Mouse (Mus musculus) spleen, postnatal 14 days (tissue): Measurements from ENCODE around the gene Tbc1d22a.
"Not testable (repeated sequence)": the region's sequence is repeated elsewhere in the genome, so short reads cannot be mapped to it uniquely, and the experiment has no call there.

Experiments
- DNase-seq, 2 experiments: peaks; one replicate each; pipeline ENCODE4 v3.0.0; 2021 to 2022; ENCODE audit warnings: low spot score in 2 of 2

Tbc1d22a gene

DNA sequence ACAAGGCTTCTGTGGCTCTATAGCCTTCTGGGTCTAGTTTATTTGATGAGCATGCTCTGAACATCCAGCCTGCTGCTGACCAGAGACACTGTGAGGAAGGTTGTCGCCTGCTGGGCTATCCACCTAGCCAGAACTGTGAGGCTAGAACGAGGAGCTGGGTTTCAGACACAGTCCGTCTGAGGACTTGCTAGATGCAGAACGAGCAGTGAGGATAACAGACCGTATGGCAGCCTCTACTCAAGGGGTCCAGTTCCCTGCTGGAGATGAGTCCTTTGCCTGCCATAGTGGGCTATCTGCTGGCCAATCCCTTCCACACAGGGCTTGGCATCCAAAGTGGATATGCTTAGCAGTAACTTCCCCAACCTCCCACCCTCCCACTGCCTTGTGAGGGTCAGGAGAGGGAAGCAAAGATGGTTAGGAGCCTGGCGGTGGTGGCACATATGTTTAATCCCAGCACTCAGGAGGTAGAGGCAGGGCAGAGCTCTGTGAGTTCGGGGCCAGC, 10.9 kb upstream of the Tbc1d22a start:
- DNase-seq: no peak

- no peak for DNase-seq
Observed at GRCm38 (mm10) chr15:86203942-86204561, 10.2 kb upstream of the Tbc1d22a start.

DNA sequence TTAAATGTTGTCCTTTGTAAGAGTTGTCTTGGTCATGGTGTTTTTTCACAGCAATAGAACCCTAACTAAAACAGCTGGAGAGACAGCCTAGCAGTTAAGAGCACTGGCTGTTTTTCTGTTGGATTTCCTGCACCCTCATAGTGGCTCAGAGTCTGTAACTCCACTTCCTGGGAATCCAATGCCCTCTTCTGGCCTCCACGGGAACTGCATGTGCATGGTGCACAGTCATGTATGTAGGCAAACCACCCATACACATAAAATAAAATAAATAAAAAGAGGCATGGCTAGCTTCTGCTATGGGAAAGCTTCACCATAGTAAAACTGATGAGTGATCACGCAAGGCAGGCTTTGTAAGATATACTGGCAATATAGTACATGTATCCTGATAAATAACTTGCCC, 9.0 kb upstream of the Tbc1d22a start:
- DNase-seq: peak; percentile 57 to 77

DNA sequence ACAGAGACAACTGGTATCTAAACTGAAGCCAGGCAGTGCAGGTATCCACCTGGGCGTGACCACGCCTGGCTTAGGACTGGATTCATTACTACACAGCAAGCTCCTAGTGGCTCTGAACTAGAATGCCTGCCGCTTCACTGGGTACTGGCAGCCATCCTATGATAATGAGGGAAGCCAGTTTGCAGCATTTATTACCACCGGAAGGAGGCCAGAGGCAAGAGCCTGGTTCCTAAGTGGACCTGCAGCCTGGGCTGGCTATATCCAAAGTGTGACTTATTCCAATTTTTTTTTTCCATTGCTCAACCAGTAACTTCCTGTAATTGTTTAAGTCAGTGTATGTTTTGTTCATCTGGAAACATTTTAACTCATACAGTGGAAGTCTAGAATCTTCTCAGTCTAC, 7.9 kb upstream of the Tbc1d22a start:
- no peak for DNase-seq

DNA sequence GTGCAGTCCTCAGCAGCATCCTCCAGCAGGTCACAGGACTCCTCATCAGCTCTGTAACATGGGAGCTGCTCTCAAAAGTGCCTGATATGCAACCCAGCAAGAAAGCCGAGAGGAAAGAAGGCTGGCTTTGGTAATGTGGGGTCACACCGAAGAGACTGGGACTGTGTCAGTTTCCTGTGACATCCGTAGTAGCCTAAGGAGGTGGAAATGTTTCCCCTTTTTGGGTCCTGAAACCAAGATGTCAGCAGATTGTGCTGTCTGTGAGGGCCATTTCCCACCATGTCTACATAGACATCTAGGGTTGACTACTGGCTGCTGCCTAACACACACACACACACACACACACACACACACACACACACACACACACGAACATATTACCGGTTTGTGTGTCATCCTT, 2.1 kb upstream of the Tbc1d22a start:
- not testable (repeated sequence) for DNase-seq

DNA sequence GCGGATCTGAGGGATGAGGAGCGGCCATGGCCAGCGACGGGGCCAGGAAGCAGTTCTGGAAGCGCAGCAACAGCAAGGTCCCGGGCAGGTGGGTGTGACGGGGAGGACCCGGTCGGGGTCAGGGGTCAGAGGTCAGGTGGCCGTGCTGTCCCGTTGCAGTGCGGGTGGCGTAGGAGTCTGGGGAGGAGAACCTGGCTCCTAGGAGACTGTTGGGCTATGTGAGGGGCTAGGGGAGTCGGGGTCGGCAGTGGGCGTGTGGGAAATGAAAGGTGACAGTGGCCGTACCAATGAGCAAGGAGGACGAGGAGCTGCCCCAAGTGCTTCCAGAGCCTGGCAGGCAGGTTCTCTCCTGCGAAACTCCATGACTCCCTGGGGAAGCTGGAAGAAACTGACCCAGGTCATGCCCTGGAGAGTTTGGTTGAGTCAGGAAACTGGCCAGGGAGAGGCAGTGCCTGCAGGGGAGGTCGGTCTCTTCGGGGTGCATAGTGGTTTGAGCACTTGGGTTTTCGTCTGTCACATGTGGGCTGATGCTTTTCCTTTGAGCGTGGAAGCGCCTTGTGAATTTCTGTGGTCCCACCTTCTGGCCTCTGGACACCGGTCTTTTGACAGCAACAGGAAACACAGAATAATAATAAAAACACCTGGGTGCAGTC, 416 bp downstream of the Tbc1d22a start:
- DNase-seq: no peak

GRCm38 (mm10) chr15:86216641-86217040, 2.4 kb downstream of the Tbc1d22a start:
- DNase-seq: not testable (repeated sequence)

DNA sequence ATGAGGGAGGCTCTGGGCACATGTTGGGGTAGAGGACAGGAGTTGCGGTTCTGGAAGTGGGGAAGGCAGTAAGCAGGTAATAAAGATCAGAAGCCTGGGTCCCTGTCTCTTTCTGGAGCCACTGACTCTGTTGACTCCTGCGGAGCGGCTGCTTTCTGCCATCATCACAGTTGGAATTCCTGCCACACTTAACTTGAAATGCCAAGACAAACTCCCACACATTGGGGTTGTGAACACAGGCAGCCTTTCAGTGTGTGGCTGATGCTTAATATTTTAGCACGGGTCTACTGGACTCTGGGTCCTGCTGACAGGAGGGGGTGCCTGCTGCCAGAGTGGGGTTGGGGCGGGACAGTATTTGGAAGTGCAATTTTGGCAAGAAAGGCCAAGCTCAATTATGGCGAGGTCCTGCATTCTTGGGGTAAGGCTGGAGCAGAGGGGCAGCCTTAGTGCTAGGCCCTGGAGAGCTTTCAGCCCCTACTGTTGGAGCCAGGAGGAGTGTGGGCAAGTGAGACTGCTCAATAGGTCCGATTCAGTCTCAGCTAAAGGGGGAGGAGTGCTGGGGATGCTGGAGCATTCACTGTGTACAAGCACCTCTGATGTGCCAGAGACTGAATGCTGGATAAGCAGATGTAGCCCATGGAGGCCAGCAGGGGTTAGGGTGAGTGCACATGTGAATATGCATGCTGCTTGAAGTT, 5.4 kb downstream of the Tbc1d22a start:
- no peak for DNase-seq

DNA sequence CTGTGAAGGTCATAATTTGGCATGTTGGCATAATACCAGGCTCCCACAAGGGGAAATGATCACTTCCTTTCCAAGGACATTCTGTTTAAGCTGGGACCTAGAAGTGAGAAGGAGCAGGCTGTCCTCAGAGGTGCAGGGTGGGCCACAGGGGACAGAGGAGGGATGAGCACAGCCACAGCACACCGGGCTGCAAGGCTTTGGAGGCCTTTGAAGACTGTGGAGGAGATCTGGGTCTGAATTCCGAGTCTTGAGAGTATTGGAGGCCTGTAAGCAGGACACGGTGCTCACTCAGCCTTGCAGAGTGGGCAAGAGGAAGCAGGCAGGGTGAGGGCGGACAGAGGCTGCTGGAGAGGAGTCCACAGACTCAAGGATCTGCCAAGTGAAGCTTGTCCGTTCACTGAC, 6.0 kb downstream of the Tbc1d22a start:
- DNase-seq: no peak

- DNase-seq: no peak
Observed at GRCm38 (mm10) chr15:86220715-86221114, 6.5 kb downstream of the Tbc1d22a start.

- no peak for DNase-seq
Observed at GRCm38 (mm10) chr15:86221369-86221768, 7.1 kb downstream of the Tbc1d22a start.

DNA sequence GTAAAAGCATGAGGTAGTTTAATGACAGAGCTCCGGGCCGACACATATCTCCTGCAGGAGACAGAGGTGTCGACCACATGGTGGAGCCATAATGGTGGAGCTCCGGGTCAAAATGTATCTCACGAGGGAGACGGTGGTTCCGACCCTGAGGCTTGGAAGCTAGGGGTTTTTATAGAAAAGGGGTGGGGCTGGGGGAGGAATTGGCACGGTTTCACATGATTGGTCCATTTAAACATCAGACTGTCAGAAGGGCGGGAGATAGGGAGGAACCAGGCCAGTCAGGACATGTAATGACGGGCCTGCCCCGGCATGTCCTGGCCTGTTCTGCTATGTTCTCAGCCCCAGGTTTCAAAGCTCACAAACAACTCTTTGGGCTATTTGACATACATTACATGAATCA, 7.6 kb downstream of the Tbc1d22a start:
- not testable (repeated sequence) for DNase-seq

GRCm38 (mm10) chr15:86224972-86225551, 10.8 kb downstream of the Tbc1d22a start:
- no peak for DNase-seq

DNA sequence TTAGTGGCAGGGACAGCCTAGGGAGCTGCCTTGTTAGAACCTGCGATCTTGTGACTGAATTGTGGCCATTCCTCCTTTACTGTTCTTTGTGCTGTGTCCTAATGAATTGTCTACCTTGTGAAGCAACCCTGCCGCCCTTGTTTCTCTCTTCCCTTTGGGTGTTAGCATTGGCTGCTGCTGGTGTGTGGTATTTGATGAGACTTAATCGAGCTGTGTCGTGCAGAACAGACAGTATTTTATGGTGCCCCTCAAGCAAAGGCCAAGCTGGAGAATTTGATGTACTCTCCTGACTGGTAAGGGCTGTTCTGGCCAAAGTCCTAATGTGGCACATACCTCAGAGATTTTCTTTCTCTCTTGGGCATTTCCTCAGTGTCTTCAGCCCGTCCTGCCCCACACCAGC, 12.0 kb downstream of the Tbc1d22a start:
- DNase-seq: no peak

DNA sequence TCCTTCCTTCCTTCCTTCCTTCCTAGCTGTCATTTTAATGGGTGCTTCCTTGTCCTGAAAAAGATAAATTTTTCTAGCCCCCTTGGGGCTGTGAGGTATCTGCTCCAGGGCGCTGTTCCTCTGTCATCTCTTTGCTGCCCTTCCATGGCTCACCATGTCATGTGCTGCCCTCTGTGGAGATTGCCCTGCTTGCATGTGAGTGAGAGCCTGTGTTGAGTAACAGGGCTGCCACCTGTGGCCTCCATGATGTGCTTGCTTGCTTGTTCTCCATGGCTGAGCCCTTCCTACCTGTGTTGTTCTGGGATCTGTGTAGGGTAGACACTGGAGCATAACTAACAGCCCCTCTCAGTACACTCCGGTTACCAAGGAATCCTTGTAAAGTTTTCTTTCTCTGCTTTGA, 12.7 kb downstream of the Tbc1d22a start:
- DNase-seq: no peak

DNA sequence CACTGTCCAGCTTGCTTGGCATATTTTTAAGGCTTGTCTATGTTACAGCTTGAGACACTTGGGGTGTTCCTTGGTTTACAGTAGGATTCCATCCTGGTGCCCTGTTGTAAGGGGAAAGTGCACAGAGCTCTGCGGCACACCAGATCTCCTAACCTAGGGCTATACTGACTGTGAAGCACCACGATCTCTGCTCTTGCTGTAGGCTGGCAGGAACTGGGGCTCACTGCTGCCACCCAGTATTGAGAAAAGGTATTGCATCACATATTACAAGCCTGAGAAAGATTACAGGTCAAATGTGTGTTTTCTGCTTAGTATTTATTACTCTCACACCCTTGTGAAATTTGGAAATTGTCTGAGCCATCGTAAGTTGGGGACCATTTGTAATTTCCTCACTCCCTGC, 13.9 kb downstream of the Tbc1d22a start:
- DNase-seq: peak in 1 of 2 experiments; percentile 43

DNA sequence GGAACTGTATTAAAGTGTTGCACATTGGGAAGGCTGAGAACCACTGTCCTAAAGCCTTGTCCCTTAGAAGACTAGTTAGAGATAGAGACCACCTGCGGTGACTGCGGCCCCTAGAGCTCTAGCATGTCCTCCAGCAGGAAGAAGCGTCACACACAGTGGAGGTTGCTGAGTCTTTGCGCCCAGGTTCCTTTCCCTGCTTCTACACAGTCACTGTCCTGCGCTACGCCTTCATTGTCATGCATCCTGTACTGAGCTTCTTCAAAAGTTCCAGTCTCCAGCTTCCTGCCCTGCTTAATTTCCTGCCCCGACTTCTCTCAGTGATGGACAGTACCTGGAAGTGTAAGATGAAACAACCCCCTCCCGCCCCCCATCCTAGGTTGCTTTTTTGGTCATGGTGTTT, 14.8 kb downstream of the Tbc1d22a start:
- no peak for DNase-seq

GRCm38 (mm10) chr15:86229623-86230022, 15.4 kb downstream of the Tbc1d22a start:
- DNase-seq: no peak

DNA sequence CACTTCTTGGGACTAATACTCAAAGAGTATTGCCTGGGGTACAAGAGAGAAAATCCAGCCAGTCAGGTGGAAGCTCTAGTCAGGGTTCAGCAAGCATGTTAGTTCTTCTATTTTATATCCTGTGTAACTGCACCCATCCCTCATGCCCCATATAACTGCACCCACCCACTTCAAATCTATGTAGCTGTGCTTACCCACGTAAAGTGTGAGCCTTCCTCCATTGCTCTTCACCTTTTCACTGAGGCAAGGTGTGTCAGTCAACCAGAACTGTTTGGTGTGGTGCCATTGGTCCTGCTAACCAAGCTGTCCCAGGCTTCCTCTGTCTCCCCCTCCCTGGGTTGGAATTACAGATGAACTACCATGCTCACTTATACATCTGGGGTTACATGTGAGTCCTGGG, 16.9 kb downstream of the Tbc1d22a start:
- no peak for DNase-seq

DNA sequence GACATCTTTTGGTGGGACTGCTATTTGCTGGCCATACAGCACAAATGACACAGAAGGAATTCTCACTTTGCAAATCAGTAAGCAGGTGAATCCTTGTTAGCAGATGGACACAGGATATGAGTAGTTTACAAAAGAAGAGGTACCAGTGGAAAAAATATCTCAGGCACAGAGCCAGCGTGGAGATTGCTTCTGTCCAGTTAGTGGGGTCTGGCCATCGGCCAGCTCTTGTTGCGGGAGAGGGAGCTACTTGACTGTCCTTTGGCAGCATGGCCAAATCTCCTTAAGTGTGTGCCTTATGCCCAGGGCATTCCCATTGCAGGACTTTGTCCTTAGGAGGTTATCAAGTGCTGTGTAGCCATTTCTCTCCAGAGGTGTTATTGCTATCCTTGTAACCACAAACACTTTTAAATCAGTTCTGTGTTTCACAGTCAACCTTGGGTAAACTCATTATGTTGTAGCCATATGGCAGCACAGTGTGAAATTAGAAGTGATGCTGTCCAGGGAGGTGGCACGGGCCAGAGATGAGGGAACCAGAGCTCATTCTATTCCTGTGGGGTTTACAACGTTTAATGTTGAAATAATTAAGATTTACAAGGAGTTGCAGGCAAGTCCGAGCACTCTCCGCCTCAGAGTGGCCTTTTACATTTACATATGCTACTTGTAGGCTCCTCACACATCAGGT, 17.7 kb downstream of the Tbc1d22a start:
- no peak for DNase-seq

- DNase-seq: no peak
Observed at GRCm38 (mm10) chr15:86234001-86234400, 19.7 kb downstream of the Tbc1d22a start.
